Mouse (Mus musculus): ENCODE data around the gene Dnajb4. TPM values are rescaled to one million over a fixed set of nuclear protein-coding genes. Genes with fewer than 3 reads are reported as not detected.
A peak's percentile ranks its signal among the peaks of the same experiment; 100 is the strongest.
"Not testable (repeated sequence)": the region's sequence is repeated elsewhere in the genome, so short reads cannot be mapped to it uniquely, and the experiment has no call there.

Dnajb4 gene
- polyA plus RNA-seq, 1 experiment from 2014 or later = 26.5 TPM

- H3K4me3 ChIP-seq (ENCODE audit: low read depth, low read length) = no peak overlapping the region
- DNase-seq (ENCODE audit: low spot score) = no peak
Observed at GRCm38 (mm10) chr3:152202942-152203341, 7.2 kb downstream of the Dnajb4 start.

GRCm38 (mm10) chr3:152201651-152202050 lies 8.5 kb downstream of the Dnajb4 start:
- H3K4me3 ChIP-seq (ENCODE audit: low read depth, low read length) = no peak overlapping the region
- 72% methylated on average over 2 of the region's 2 CpGs for WGBS
- DNase-seq (ENCODE audit: low spot score) = no peak
- H3K27ac ChIP-seq (ENCODE audit: low read depth, low read length) = no peak overlapping the region
- H3K4me2 ChIP-seq (ENCODE audit: low read depth) = no peak overlapping the region
- H3K4me1 ChIP-seq (ENCODE audit: control insufficient read depth, insufficient read depth, low read length) = no peaks in the 10 kb centered on the region
- no peak for ATAC-seq (ENCODE audit: insufficient read depth, low FRiP score, low TSS enrichment)
- H3K9ac ChIP-seq (ENCODE audit: low read length) = no peak overlapping the region
- H3K27me3 ChIP-seq (ENCODE audit: control insufficient read depth, insufficient read depth, low read length) = no peaks in the 10 kb centered on the region
- no peaks in the 10 kb centered on the region for H3K36me3 ChIP-seq (ENCODE audit: control insufficient read depth, insufficient read depth, low read length)
- no peaks in the 10 kb centered on the region for H3K9me3 ChIP-seq (ENCODE audit: control insufficient read depth, low read length)

More at GRCm38 (mm10) chr3:152202942-152203341, 7.2 kb downstream of the Dnajb4 start:
- H3K27me3 ChIP-seq (ENCODE audit: control insufficient read depth, insufficient read depth, low read length) = no peaks in the 10 kb centered on the region
- no peak overlapping the region for H3K4me2 ChIP-seq (ENCODE audit: low read depth)
- no peaks in the 10 kb centered on the region for H3K36me3 ChIP-seq (ENCODE audit: control insufficient read depth, insufficient read depth, low read length)
- no peak overlapping the region for H3K9ac ChIP-seq (ENCODE audit: low read length)
- H3K27ac ChIP-seq (ENCODE audit: low read depth, low read length) = no peak overlapping the region
- H3K4me1 ChIP-seq (ENCODE audit: control insufficient read depth, insufficient read depth, low read length) = no peaks in the 10 kb centered on the region
- ATAC-seq (ENCODE audit: insufficient read depth, low FRiP score, low TSS enrichment) = no peak
- no peaks in the 10 kb centered on the region for H3K9me3 ChIP-seq (ENCODE audit: control insufficient read depth, low read length)

GRCm38 (mm10) chr3:152201181-152201580 lies 8.9 kb downstream of the Dnajb4 start:
- Histone ChIP-seq H3K36me3 (ENCODE audit: control insufficient read depth, insufficient read depth, low read length) (no peaks in the 10 kb centered on the region), H3K4me1 (ENCODE audit: control insufficient read depth, insufficient read depth, low read length) (no peaks in the 10 kb centered on the region), H3K4me3 (ENCODE audit: low read depth, low read length) (no peak overlapping the region), H3K9ac (ENCODE audit: low read length) (no peak overlapping the region), H3K27ac (ENCODE audit: low read depth, low read length) (no peak overlapping the region), H3K9me3 (ENCODE audit: control insufficient read depth, low read length) (no peaks in the 10 kb centered on the region), H3K27me3 (ENCODE audit: control insufficient read depth, insufficient read depth, low read length) (no peaks in the 10 kb centered on the region), H3K4me2 (ENCODE audit: low read depth) (no peak overlapping the region)
- WGBS = 89% methylated on average over 3 of the region's 3 CpGs
- no peak for DNase-seq (ENCODE audit: low spot score)
- no peak for ATAC-seq (ENCODE audit: insufficient read depth, low FRiP score, low TSS enrichment)

DNA sequence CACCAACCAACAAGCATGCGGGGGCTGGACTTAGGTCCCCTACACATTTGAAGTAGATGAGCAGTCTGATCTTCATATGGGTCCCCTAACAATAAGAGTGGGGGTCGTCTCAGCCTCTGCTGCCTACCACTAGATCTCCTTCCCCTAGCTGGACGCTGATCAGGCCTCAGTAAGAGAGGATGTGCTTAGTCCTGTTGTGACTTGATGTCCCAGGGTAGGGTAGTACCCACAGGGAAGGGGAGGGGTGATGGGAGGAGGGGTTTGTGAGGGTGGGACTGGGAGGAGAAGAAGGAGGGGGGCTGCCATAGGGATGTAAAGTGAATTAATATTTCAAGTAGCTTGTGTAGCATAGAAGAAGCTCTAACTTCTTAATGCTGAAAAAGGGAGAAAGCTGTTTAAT lies 11.0 kb downstream of the Dnajb4 start:
- DNase-seq (ENCODE audit: low spot score) (no peak), ATAC-seq (ENCODE audit: insufficient read depth, low FRiP score, low TSS enrichment) (no peak)
- Histone ChIP-seq H3K36me3 (ENCODE audit: control insufficient read depth, insufficient read depth, low read length) (no peaks in the 10 kb centered on the region), H3K4me3 (ENCODE audit: low read depth, low read length) (no peak overlapping the region), H3K9ac (ENCODE audit: low read length) (no peak overlapping the region), H3K27me3 (ENCODE audit: control insufficient read depth, insufficient read depth, low read length) (no peaks in the 10 kb centered on the region), H3K4me1 (ENCODE audit: control insufficient read depth, insufficient read depth, low read length) (no peaks in the 10 kb centered on the region), H3K27ac (ENCODE audit: low read depth, low read length) (no peak overlapping the region), H3K4me2 (ENCODE audit: low read depth) (no peak overlapping the region), H3K9me3 (ENCODE audit: control insufficient read depth, low read length) (no peaks in the 10 kb centered on the region)
- 67% methylated on average over 3 of the region's 3 CpGs for WGBS

DNA sequence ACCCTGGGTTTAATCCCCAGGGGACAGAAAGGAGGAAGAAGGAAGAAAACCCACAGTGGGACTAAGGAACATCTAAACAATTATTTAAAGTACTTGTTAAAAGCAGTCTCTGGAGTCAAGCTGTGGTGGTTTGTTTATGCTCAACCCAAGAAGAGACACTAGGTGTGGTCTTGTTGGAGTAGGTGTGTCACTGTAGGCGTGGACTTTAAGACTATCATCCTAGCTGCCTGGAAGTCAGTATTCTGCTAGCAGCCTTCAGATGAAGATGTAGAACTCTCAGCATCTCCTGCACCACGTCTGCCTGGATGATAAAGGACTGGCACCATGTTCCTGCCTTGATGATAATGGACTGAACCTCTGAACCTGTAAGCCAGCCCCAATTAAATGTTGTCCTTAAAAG lies 12.9 kb downstream of the Dnajb4 start:
- not testable (repeated sequence) for H3K36me3 ChIP-seq (ENCODE audit: control insufficient read depth, insufficient read depth, low read length); ATAC-seq (ENCODE audit: insufficient read depth, low FRiP score, low TSS enrichment); H3K9me3 ChIP-seq (ENCODE audit: control insufficient read depth, low read length); H3K9ac ChIP-seq (ENCODE audit: low read length); DNase-seq (ENCODE audit: low spot score); H3K27me3 ChIP-seq (ENCODE audit: control insufficient read depth, insufficient read depth, low read length); H3K4me2 ChIP-seq (ENCODE audit: low read depth); H3K4me1 ChIP-seq (ENCODE audit: control insufficient read depth, insufficient read depth, low read length); H3K27ac ChIP-seq (ENCODE audit: low read depth, low read length); H3K4me3 ChIP-seq (ENCODE audit: low read depth, low read length)
- 40% methylated on average over 2 of the region's 2 CpGs for WGBS

- Histone ChIP-seq H3K9me3 (ENCODE audit: control insufficient read depth, low read length) (no peaks in the 10 kb centered on the region), H3K27me3 (ENCODE audit: control insufficient read depth, insufficient read depth, low read length) (no peaks in the 10 kb centered on the region), H3K4me3 (ENCODE audit: low read depth, low read length) (peak overlapping the region; percentile 35), H3K36me3 (ENCODE audit: control insufficient read depth, insufficient read depth, low read length) (no peaks in the 10 kb centered on the region), H3K27ac (ENCODE audit: low read depth, low read length) (no peak overlapping the region), H3K4me2 (ENCODE audit: low read depth) (peak overlapping the region; percentile 51), H3K4me1 (ENCODE audit: control insufficient read depth, insufficient read depth, low read length) (peaks cover 2% of the 10 kb centered on the region; the same call in 1 of the 2 replicates), H3K9ac (ENCODE audit: low read length) (peak overlapping the region; percentile 5)
- DNase-seq (ENCODE audit: low spot score) = peak; percentile 79
- WGBS = 2% methylated on average over 17 of the region's 17 CpGs
- peak; percentile 96 for ATAC-seq (ENCODE audit: insufficient read depth, low FRiP score, low TSS enrichment)
Observed at GRCm38 (mm10) chr3:152193635-152194097, 16.4 kb downstream of the Dnajb4 start.

- DNase-seq (ENCODE audit: low spot score) (no peak), ATAC-seq (ENCODE audit: insufficient read depth, low FRiP score, low TSS enrichment) (no peak)
- Histone ChIP-seq H3K27me3 (ENCODE audit: control insufficient read depth, insufficient read depth, low read length) (no peaks in the 10 kb centered on the region), H3K4me1 (ENCODE audit: control insufficient read depth, insufficient read depth, low read length) (peaks cover 2% of the 10 kb centered on the region; the same call in 1 of the 2 replicates), H3K4me2 (ENCODE audit: low read depth) (peak overlapping the region; percentile 51), H3K36me3 (ENCODE audit: control insufficient read depth, insufficient read depth, low read length) (no peaks in the 10 kb centered on the region), H3K9ac (ENCODE audit: low read length) (peak overlapping the region; percentile 5), H3K27ac (ENCODE audit: low read depth, low read length) (no peak overlapping the region), H3K9me3 (ENCODE audit: control insufficient read depth, low read length) (no peaks in the 10 kb centered on the region), H3K4me3 (ENCODE audit: low read depth, low read length) (peak overlapping the region; percentile 35)
- WGBS = 22% methylated on average over 7 of the region's 7 CpGs
Observed at GRCm38 (mm10) chr3:152193177-152193576, 16.9 kb downstream of the Dnajb4 start.

DNA sequence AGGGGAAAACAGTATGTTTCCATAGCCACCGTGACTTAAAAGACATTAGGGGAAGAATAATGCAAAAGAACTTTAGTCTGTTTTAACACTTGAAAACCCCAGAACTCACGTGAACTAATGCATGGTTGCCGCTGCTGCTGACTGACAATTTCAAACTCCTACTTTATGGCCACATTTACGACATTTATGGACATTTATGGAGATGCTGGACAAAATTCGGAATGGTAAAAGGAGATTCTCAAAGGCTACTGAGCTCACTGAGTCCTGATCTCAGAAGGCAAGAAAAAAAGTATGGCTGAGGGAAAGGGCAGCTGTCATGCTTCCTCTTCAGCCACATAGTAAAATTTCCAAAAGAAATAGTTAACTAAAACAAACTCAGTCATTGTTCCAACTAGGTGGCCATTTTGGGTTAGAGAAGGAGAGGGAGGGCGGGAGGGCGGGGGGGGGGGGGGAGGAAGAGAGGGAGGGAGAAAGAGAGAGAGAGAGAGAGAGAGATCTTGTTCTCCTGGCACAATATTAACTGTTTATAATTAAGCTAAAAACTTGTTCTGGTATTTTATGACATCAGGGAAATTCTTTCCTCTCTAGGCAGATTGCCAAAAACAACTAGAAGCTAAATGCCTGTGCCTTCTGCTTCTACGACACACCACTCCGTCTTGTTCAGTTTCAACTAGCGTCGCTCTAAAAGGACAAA lies 17.7 kb downstream of the Dnajb4 start:
- peaks cover 2% of the 10 kb centered on the region; the same call in 1 of the 2 replicates for H3K4me1 ChIP-seq (ENCODE audit: control insufficient read depth, insufficient read depth, low read length)
- no peaks in the 10 kb centered on the region for H3K9me3 ChIP-seq (ENCODE audit: control insufficient read depth, low read length)
- DNase-seq (ENCODE audit: low spot score) (no peak), ATAC-seq (ENCODE audit: insufficient read depth, low FRiP score, low TSS enrichment) (no peak)
- peak overlapping the region; percentile 17 for H3K4me3 ChIP-seq (ENCODE audit: low read depth, low read length)
- no peak overlapping the region for H3K27ac ChIP-seq (ENCODE audit: low read depth, low read length)
- H3K27me3 ChIP-seq (ENCODE audit: control insufficient read depth, insufficient read depth, low read length) = no peaks in the 10 kb centered on the region
- peak overlapping the region; percentile 36 for H3K4me2 ChIP-seq (ENCODE audit: low read depth)
- H3K36me3 ChIP-seq (ENCODE audit: control insufficient read depth, insufficient read depth, low read length) = no peaks in the 10 kb centered on the region
- 45% methylated on average over 9 of the region's 11 CpGs for WGBS
- H3K9ac ChIP-seq (ENCODE audit: low read length) = 0 out of 2 replicates have a peak overlapping the region, but pooled peaks have one; percentile 3

- Histone ChIP-seq H3K27ac (ENCODE audit: low read depth, low read length) (no peak overlapping the region), H3K27me3 (ENCODE audit: control insufficient read depth, insufficient read depth, low read length) (no peaks in the 10 kb centered on the region), H3K36me3 (ENCODE audit: control insufficient read depth, insufficient read depth, low read length) (no peaks in the 10 kb centered on the region; the same call in 1 of the 2 replicates), H3K4me3 (ENCODE audit: low read depth, low read length) (peak overlapping the region; percentile 17), H3K4me1 (ENCODE audit: control insufficient read depth, insufficient read depth, low read length) (peaks cover 2% of the 10 kb centered on the region; the same call in 1 of the 2 replicates), H3K9me3 (ENCODE audit: control insufficient read depth, low read length) (no peaks in the 10 kb centered on the region), H3K9ac (ENCODE audit: low read length) (peak overlapping the region; percentile 3; the same call in 1 of the 2 replicates), H3K4me2 (ENCODE audit: low read depth) (peak overlapping the region; percentile 36)
- ATAC-seq (ENCODE audit: insufficient read depth, low FRiP score, low TSS enrichment) (no peak; the same call in 1 of the 2 replicates), DNase-seq (ENCODE audit: low spot score) (peak; percentile 27)
- 33% methylated on average over 6 of the region's 6 CpGs for WGBS
Observed at GRCm38 (mm10) chr3:152191791-152192237, 18.3 kb downstream of the Dnajb4 start.
